Mouse (Mus musculus) CH12.LX (cell line): Measurements from ENCODE around the gene Dbx2.

Experiments
- CHD2 ChIP-seq: IDR thresholded peaks from 2 replicates; pipeline ENCODE4 v1.6.1; 2011; ENCODE audit warnings: low read length, improper control_type of control experiment
- CTCF ChIP-seq, 2 experiments: IDR thresholded peaks in 1 of 2; conservative IDR thresholded peaks in 1 of 2; 2 replicates each; pipeline ENCODE4 v1.5.1; 2011 to 2012; ENCODE audit warnings: low read depth in 2 of 2, low read length in 2 of 2, improper control_type of control experiment in 1 of 2, inconsistent platforms in 1 of 2, mild to moderate bottlenecking in 1 of 2, moderate library complexity in 1 of 2
- E2F4 ChIP-seq: IDR thresholded peaks from 2 replicates; pipeline ENCODE4 v1.6.1; 2011; ENCODE audit warnings: low read depth, low read length, improper control_type of control experiment; ENCODE audit not compliant: insufficient replicate concordance
- POLR2A ChIP-seq: IDR thresholded peaks from 2 replicates; pipeline ENCODE4 v1.6.1; 2011; ENCODE audit warnings: low read depth, mild to moderate bottlenecking, improper control_type of control experiment, low read length

DNA sequence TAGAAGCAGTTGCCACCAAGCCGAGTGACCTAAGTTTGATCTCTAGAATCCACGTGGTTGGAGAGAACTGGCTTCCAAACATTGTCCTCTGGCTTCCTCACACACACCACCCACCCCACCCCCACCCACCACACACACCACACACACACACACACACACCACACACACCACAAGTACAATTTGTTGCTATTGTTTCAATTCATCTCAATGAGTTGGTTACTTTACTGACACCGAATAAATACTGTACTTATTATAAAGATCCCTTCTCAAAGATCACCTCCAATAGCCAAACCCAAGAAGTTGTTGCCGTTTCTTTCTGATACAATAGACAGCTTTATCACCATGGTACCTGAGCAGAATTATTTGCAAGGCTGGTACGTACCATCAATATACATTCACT, at the start of gene Dbx2:
- TF ChIP-seq CHD2 (no peak), CTCF (conservative IDR thresholded peaks at IDR 0.05 in 1 of 2, IDR thresholded peaks at IDR 0.05 in 1 of 2; ENCODE audit: low read depth in 2 of 2, low read length in 2 of 2) (no peak), POLR2A (no peak), E2F4 (no peak)
